Mouse (Mus musculus): ENCODE data around the gene Gm21739.
"Not testable (repeated sequence)": the region's sequence is repeated elsewhere in the genome, so short reads cannot be mapped to it uniquely, and the experiment has no call there.

The Gm21739 gene

DNA sequence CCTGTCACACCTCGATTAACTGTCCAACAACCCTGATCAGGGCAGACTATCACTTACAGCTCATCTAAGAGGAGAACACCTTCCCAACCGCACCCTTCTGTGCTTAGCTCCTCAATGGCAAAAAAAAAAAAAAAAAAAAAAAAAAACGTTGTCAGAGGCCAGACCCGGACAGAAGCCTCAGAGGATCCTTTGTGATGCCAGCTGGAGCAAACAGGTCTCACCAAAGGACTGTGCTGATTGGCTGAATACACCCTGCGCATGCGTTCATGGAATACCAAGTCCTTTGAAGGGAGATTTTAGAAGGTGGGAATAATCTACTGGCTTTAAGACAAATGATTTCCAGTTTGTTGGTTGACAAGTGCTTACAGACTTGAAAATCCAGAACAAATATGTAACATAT is at the start of gene Gm21739:
Gene Gm21739 (minus strand): TSS at position 101 of the 400 bp plus-strand sequence.
- not testable (repeated sequence) for DNase-seq (ENCODE audit: low spot score)

Measured in embryo, embryonic 10.5 days (tissue).